Mouse (Mus musculus) CH12.LX (cell line): ENCODE measurements at regions not wholly inside any gene's neighbourhood (a gene's known extent, or its start where the extent isn't known, plus 50 kb on each side); places are given as distances from the start of the nearest gene placed in this dataset.

Experiments
- DNase-seq: peaks from one replicate; pipeline ENCODE4 v3.0.0-alpha.2; 2013; ENCODE audit errors: extremely low read depth
- H3K27ac ChIP-seq: 2 replicates; pipeline ENCODE4 v1.5.1; 2012; ENCODE audit warnings: low read depth, mild to moderate bottlenecking, control low read depth, moderate library complexity; ENCODE audit not compliant: insufficient read depth
- H3K27me3 ChIP-seq: replicated peaks from 2 replicates; pipeline ENCODE3; 2012; ENCODE audit warnings: inconsistent platforms
- H3K36me3 ChIP-seq, 2 experiments: replicated peaks in 1 of 2; 2 replicates each; pipeline versions ENCODE3 to v1.6.1; 2012; ENCODE audit warnings: inconsistent platforms in 1 of 2, low read length in 1 of 2, mild to moderate bottlenecking in 1 of 2, mixed read lengths in 1 of 2, moderate library complexity in 1 of 2; ENCODE audit not compliant: control insufficient read depth in 1 of 2, insufficient read depth in 1 of 2
- H3K4me1 ChIP-seq, 2 experiments: 2 replicates each; pipeline ENCODE4 v1.6.1; 2012; ENCODE audit warnings: inconsistent platforms in 1 of 2, moderate library complexity in 1 of 2; ENCODE audit not compliant: insufficient read depth in 2 of 2, control insufficient read depth in 1 of 2
- H3K4me2 ChIP-seq: 2 replicates; pipeline ENCODE4 v1.6.1; 2012; ENCODE audit warnings: low read depth, mild to moderate bottlenecking, control low read depth; ENCODE audit not compliant: poor library complexity, insufficient read depth, severe bottlenecking
- H3K4me3 ChIP-seq, 3 experiments: fragments of 150-350 bp in 1 of 3; sonication (generic) in 1 of 3; replicated peaks in 1 of 3; 2 replicates each; pipeline versions ENCODE3 to v1.5.1; 2011 to 2012; ENCODE audit warnings: low read depth in 2 of 3, low read length in 2 of 3, mild to moderate bottlenecking in 2 of 3, moderate library complexity in 2 of 3, control low read depth in 1 of 3, improper control_type of control experiment in 1 of 3, inconsistent platforms in 1 of 3, mixed read lengths in 1 of 3; ENCODE audit not compliant: poor library complexity in 1 of 3
- H3K79me2 ChIP-seq: replicated peaks from 2 replicates; pipeline ENCODE4 v1.6.1; 2012; ENCODE audit warnings: mild to moderate bottlenecking, moderate library complexity; ENCODE audit not compliant: control insufficient read depth, poor library complexity, insufficient read depth, severe bottlenecking; ENCODE audit errors: extremely low read depth
- H3K9ac ChIP-seq: 2 replicates; pipeline ENCODE4 v1.6.1; 2012; ENCODE audit warnings: low read depth, mild to moderate bottlenecking, control low read depth, moderate library complexity; ENCODE audit not compliant: insufficient read depth
- H3K9me3 ChIP-seq: replicated peaks from 2 replicates; pipeline ENCODE3; 2012; ENCODE audit warnings: low read length, inconsistent platforms, mixed read lengths
- BHLHE40 ChIP-seq: IDR thresholded peaks from 2 replicates; pipeline ENCODE4 v1.6.1; 2011; ENCODE audit warnings: mild to moderate bottlenecking, low read depth, low read length, improper control_type of control experiment
- ELF1 ChIP-seq: IDR thresholded peaks from 2 replicates; pipeline ENCODE4 v1.6.1; 2014; ENCODE audit warnings: low read depth, mild to moderate bottlenecking, inconsistent platforms, low read length, improper control_type of control experiment
- EP300 ChIP-seq: IDR thresholded peaks from 2 replicates; pipeline ENCODE4 v1.6.1; 2011; ENCODE audit warnings: low read length, improper control_type of control experiment
- ETS1 ChIP-seq: conservative IDR thresholded peaks from 2 replicates; pipeline ENCODE4 v1.6.1; 2012; ENCODE audit warnings: low read depth, mild to moderate bottlenecking, inconsistent platforms, low read length, improper control_type of control experiment, moderate library complexity
- GABPA ChIP-seq: IDR thresholded peaks from 2 replicates; pipeline ENCODE4 v1.6.1; 2012; ENCODE audit warnings: low read depth, low read length, improper control_type of control experiment, inconsistent platforms; ENCODE audit not compliant: insufficient replicate concordance
- HCFC1 ChIP-seq: IDR thresholded peaks from 2 replicates; pipeline ENCODE4 v1.6.1; 2012; ENCODE audit warnings: low read depth, mild to moderate bottlenecking, inconsistent platforms, low read length, improper control_type of control experiment
- JUN ChIP-seq: IDR thresholded peaks from 2 replicates; pipeline ENCODE4 v1.6.1; 2011; ENCODE audit warnings: low read depth, mild to moderate bottlenecking, low read length, improper control_type of control experiment, moderate library complexity; ENCODE audit not compliant: insufficient read depth
- JUND ChIP-seq: conservative IDR thresholded peaks from 2 replicates; pipeline ENCODE4 v1.6.1; 2011; ENCODE audit warnings: low read depth, low read length, improper control_type of control experiment
- MAFK ChIP-seq: IDR thresholded peaks from 2 replicates; pipeline ENCODE4 v1.6.1; 2011; ENCODE audit warnings: low read length, improper control_type of control experiment; ENCODE audit not compliant: insufficient replicate concordance
- MAX ChIP-seq: IDR thresholded peaks from 2 replicates; pipeline ENCODE4 v1.6.1; 2011; ENCODE audit warnings: low read length, improper control_type of control experiment
- MEF2A ChIP-seq: IDR thresholded peaks from 2 replicates; pipeline ENCODE4 v1.6.1; 2014; ENCODE audit warnings: low read depth, mild to moderate bottlenecking, inconsistent platforms, low read length, improper control_type of control experiment, borderline replicate concordance
- MYC ChIP-seq: IDR thresholded peaks from 2 replicates; pipeline ENCODE4 v1.6.1; 2011; ENCODE audit warnings: low read depth, mild to moderate bottlenecking, improper control_type of control experiment, low read length
- NELFE ChIP-seq: IDR thresholded peaks from 2 replicates; pipeline ENCODE4 v1.6.1; 2011; ENCODE audit warnings: low read depth, low read length, improper control_type of control experiment
- RAD21 ChIP-seq: IDR thresholded peaks from 2 replicates; pipeline ENCODE4 v1.6.1; 2011; ENCODE audit warnings: low read depth, mild to moderate bottlenecking, low read length, improper control_type of control experiment, moderate library complexity
- SIN3A ChIP-seq: IDR thresholded peaks from 2 replicates; pipeline ENCODE4 v1.6.1; 2012; ENCODE audit warnings: low read length, improper control_type of control experiment, inconsistent platforms
- SMC3 ChIP-seq: IDR thresholded peaks from 2 replicates; pipeline ENCODE4 v1.6.1; 2011; ENCODE audit warnings: low read depth, low read length, improper control_type of control experiment
- TBP ChIP-seq: conservative IDR thresholded peaks from 2 replicates; pipeline ENCODE4 v1.6.1; 2011; ENCODE audit warnings: low read depth, low read length, improper control_type of control experiment
- TCF12 ChIP-seq: IDR thresholded peaks from 2 replicates; pipeline ENCODE4 v1.6.1; 2014; ENCODE audit warnings: low read depth, mild to moderate bottlenecking, inconsistent platforms, low read length, improper control_type of control experiment
- USF1 ChIP-seq: IDR thresholded peaks from 2 replicates; pipeline ENCODE4 v1.6.1; 2014; ENCODE audit warnings: low read depth, mild to moderate bottlenecking, inconsistent platforms, low read length, improper control_type of control experiment
- USF2 ChIP-seq: conservative IDR thresholded peaks from 2 replicates; pipeline ENCODE4 v1.6.1; 2011; ENCODE audit warnings: low read depth, low read length, improper control_type of control experiment
- ZC3H11A ChIP-seq: IDR thresholded peaks from 2 replicates; pipeline ENCODE4 v1.6.1; 2012; ENCODE audit warnings: low read depth, mild to moderate bottlenecking, inconsistent platforms, low read length, improper control_type of control experiment
- ZKSCAN1 ChIP-seq: IDR thresholded peaks from 2 replicates; pipeline ENCODE4 v1.6.1; 2012; ENCODE audit warnings: low read depth, inconsistent platforms, low read length, improper control_type of control experiment, borderline replicate concordance
- ZMIZ1 ChIP-seq: IDR thresholded peaks from 2 replicates; pipeline ENCODE4 v1.6.1; 2012; ENCODE audit warnings: low read depth, mild to moderate bottlenecking, inconsistent platforms, low read length, improper control_type of control experiment
- dilution Hi-C: fragments of 300-500 bp; cut with MboI; formaldehyde crosslinking; loops from 2 replicates; pipeline ENCODE4 v1.14.3; 2020; ENCODE audit warnings: low sequenced_read_pairs; ENCODE audit not compliant: extremely low pct_unique_long_range_greater_than_20kb, extremely low pct_ligation_motif_present
- in situ Hi-C: fragments of 300-500 bp; cut with MboI; formaldehyde crosslinking; loops from 3 replicates; pipeline ENCODE4 v1.14.3; 2019; ENCODE audit warnings: low sequenced_read_pairs, low pct_ligation_motif_present, low pct_unique_long_range_greater_than_20kb, mixed read lengths

DNA sequence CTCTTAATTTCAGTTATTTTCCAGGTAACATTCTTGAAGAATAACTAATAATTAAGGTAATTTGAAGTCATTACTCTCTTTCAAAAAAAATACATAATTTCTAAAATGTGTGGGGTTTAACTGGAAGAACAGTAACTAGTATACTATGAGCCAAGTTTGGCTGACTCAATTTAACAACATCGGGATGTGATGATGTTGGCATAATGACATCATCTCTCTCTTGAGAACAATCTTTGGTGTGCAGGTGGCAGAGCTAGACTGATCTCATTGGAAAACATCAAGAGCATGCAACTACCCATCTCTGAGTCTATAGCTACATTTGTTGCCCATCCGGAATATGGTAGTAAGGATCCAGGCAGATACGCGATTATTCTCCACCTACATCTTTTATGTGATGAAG, 1251.7 kb upstream of the Zeb2 start:
- H3K27me3 ChIP-seq = no peaks in the 10 kb centered on the region
- peaks cover 0 to 2% of the 10 kb centered on the region in 2 experiments for H3K36me3 ChIP-seq
- no peak overlapping the region for H3K4me3 ChIP-seq
- dilution Hi-C loops = no loop called here
- peak overlapping the region; percentile 68; the same call in 1 of the 2 replicates for H3K27ac ChIP-seq
- H3K4me1 ChIP-seq = peaks cover 6 to 77% of the 10 kb centered on the region in 2 experiments; a peak in 3 of 4 replicates
- peaks cover 3% of the 10 kb centered on the region for H3K9me3 ChIP-seq
- no peak for TF ChIP-seq ELF1
- TF ChIP-seq JUN = peak; percentile 29; the same call in 1 of the 2 replicates
- peak; percentile 66 for TF ChIP-seq JUND
- no peak for TF ChIP-seq ZKSCAN1
- 0 out of 2 replicates have a peak, but pooled peaks have one; percentile 23 for TF ChIP-seq MEF2A
- TF ChIP-seq ETS1 = peak; percentile 66
- peak; percentile 57; the same call in 1 of the 2 replicates for TF ChIP-seq EP300
- TF ChIP-seq, all 38 proteins: peak for 5
- no peak for DNase-seq
- H3K9ac ChIP-seq = no peak overlapping the region
- H3K79me2 ChIP-seq = no peaks in the 10 kb centered on the region
- no peak overlapping the region for H3K4me2 ChIP-seq
- in situ Hi-C loops = no loop called here

- H3K27me3 ChIP-seq = no peaks in the 10 kb centered on the region
- TF ChIP-seq TBP = 0 out of 2 replicates have a peak, but pooled peaks have one; percentile 43
- TF ChIP-seq USF2 = no peak
- peak; percentile 5; the same call in 1 of the 2 replicates for TF ChIP-seq BHLHE40
- H3K36me3 ChIP-seq = no peaks in the 10 kb centered on the region
- H3K27ac ChIP-seq = peak overlapping the region; percentile 87
- H3K9ac ChIP-seq = peak overlapping the region; percentile 44; the same call in 1 of the 2 replicates
- no peaks in the 10 kb centered on the region for H3K9me3 ChIP-seq
- no peak overlapping the region for H3K4me2 ChIP-seq
- H3K79me2 ChIP-seq = no peaks in the 10 kb centered on the region
- dilution Hi-C loops (no loop called here), in situ Hi-C loops (no loop called here)
- no peak for DNase-seq
- no peak overlapping the region for H3K4me3 ChIP-seq
- H3K4me1 ChIP-seq = peaks cover 2 to 70% of the 10 kb centered on the region in 2 experiments; a peak in 3 of 4 replicates
These were observed 1248.9 kb upstream of the Zeb2 start for GRCm38 (mm10) chr2:46366135-46366485.

- H3K79me2 ChIP-seq = no peaks in the 10 kb centered on the region
- no peak overlapping the region for H3K4me3 ChIP-seq
- H3K36me3 ChIP-seq = no peaks in the 10 kb centered on the region
- H3K4me1 ChIP-seq = peaks cover 2 to 70% of the 10 kb centered on the region in 2 experiments; a peak in 3 of 4 replicates
- H3K9ac ChIP-seq = peak overlapping the region; percentile 44; the same call in 1 of the 2 replicates
- DNase-seq = peak; percentile 87
- in situ Hi-C loops = no loop called here
- H3K9me3 ChIP-seq = no peaks in the 10 kb centered on the region
- H3K27me3 ChIP-seq = no peaks in the 10 kb centered on the region
- H3K27ac ChIP-seq = peak overlapping the region; percentile 83
- dilution Hi-C loops = no loop called here
- no peak overlapping the region for H3K4me2 ChIP-seq
- TF ChIP-seq RAD21 = no peak; the same call in 1 of the 2 replicates
- no peak for TF ChIP-seq SMC3
- peak; percentile 71 for TF ChIP-seq ETS1
- no peak for TF ChIP-seq USF1
- TF ChIP-seq ZC3H11A = no peak
- no peak for TF ChIP-seq HCFC1
- TF ChIP-seq SIN3A = no peak
- TF ChIP-seq MAFK = no peak
- TF ChIP-seq ZMIZ1 = no peak
- no peak for TF ChIP-seq TBP
- no peak for TF ChIP-seq ZKSCAN1
- peak; percentile 71 for TF ChIP-seq MEF2A
- no peak for TF ChIP-seq NELFE
- no peak for TF ChIP-seq GABPA
- no peak for TF ChIP-seq MYC
- TF ChIP-seq TCF12 = peak; percentile 61; the same call in 1 of the 2 replicates
- TF ChIP-seq BHLHE40 = peak; percentile 52
- TF ChIP-seq JUN = peak; percentile 50; the same call in 1 of the 2 replicates
- TF ChIP-seq MAX = no peak
These were observed 1248.4 kb upstream of the Zeb2 start for GRCm38 (mm10) chr2:46365428-46366134.
